Mouse (Mus musculus) liver, embryonic 14.5 days (tissue): ENCODE data around the gene Cenpn. TPM values are rescaled to one million over a fixed set of nuclear protein-coding genes. Genes with fewer than 3 reads are reported as not detected.

Source experiments
- ATAC-seq: fragments of 200-750 bp; cut with Nextera tagmentation; 2 replicates; pipeline ENCODE4 v1.8.0; 2017; ENCODE audit warnings: moderate number of reproducible peaks, mild to moderate bottlenecking, moderate library complexity; ENCODE audit not compliant: insufficient read depth
- DNase-seq, 3 experiments: peaks; one replicate each; pipeline ENCODE4 v3.0.0-alpha.2; 2012 to 2013; ENCODE audit warnings: low read depth in 3 of 3, low spot score in 3 of 3
- H3K27ac ChIP-seq: fragments of 300-500 bp; sonication (generic); 2 replicates; pipeline ENCODE4 v1.5.1; 2014; ENCODE audit warnings: moderate library complexity, mild to moderate bottlenecking, control low read depth, inconsistent platforms
- H3K27me3 ChIP-seq: fragments of 300-500 bp; sonication (generic); 2 replicates; pipeline ENCODE4 v1.6.1; 2014; ENCODE audit warnings: mild to moderate bottlenecking, low read length, moderate library complexity; ENCODE audit not compliant: control insufficient read depth, insufficient read depth
- H3K36me3 ChIP-seq: fragments of 300-500 bp; sonication (generic); replicated peaks from 2 replicates; pipeline ENCODE4 v1.6.1; 2014; ENCODE audit warnings: low read depth; ENCODE audit not compliant: control insufficient read depth, insufficient read depth
- H3K4me1 ChIP-seq, 2 experiments: fragments of 200-500 bp in 1 of 2; fragments of 300-500 bp in 1 of 2; sonication (generic) in 1 of 2; replicated peaks; 2 replicates each; pipeline ENCODE4 v1.6.1; 2012 to 2014; ENCODE audit warnings: antibody characterized with exemption in 1 of 2, inconsistent platforms in 1 of 2, low read length in 1 of 2; ENCODE audit not compliant: control insufficient read depth in 2 of 2, insufficient read depth in 2 of 2
- H3K4me2 ChIP-seq: fragments of 300-500 bp; sonication (generic); 2 replicates; pipeline ENCODE4 v1.6.1; 2014; ENCODE audit warnings: low read depth, mild to moderate bottlenecking, control low read depth, moderate library complexity
- H3K4me3 ChIP-seq, 2 experiments: fragments of 200-500 bp in 1 of 2; fragments of 300-500 bp in 1 of 2; sonication (generic) in 1 of 2; 2 replicates each; pipeline ENCODE4 v1.5.1; 2012 to 2014; ENCODE audit warnings: low read depth in 2 of 2, low read length in 2 of 2, mild to moderate bottlenecking in 2 of 2, control low read depth in 1 of 2, inconsistent platforms in 1 of 2, moderate library complexity in 1 of 2; ENCODE audit not compliant: insufficient read depth in 1 of 2
- H3K9ac ChIP-seq: fragments of 300-500 bp; sonication (generic); replicated peaks from 2 replicates; pipeline ENCODE4 v1.6.1; 2014; ENCODE audit warnings: mild to moderate bottlenecking, control low read depth, moderate library complexity
- H3K9me3 ChIP-seq: fragments of 300-500 bp; sonication (generic); 2 replicates; pipeline ENCODE4 v1.6.1; 2016; ENCODE audit warnings: low read length, mixed read lengths; ENCODE audit not compliant: control insufficient read depth
- CTCF ChIP-seq: IDR thresholded peaks from 2 replicates; pipeline ENCODE4 v1.5.1; 2016; ENCODE audit warnings: antibody characterized with exemption, low read depth, control low read depth
- EP300 ChIP-seq: IDR thresholded peaks from 2 replicates; pipeline ENCODE4 v1.6.1; 2016; ENCODE audit warnings: antibody characterized with exemption, low read depth
- WGBS: fragments of 180-500 bp; shearing (Covaris S2); extraction: QIAGEN DNeasy Blood & Tissue Kit; methylation state at CpG from one replicate; pipeline ENCODE4 v1.1.7; 2014; ENCODE audit not compliant: insufficient replicate concordance; 5-methylcytosine and 5-hydroxymethylcytosine counted together
- polyA plus RNA-seq, 2 experiments: library from polyadenylated mRNA; depleted of rRNA in 1 of 2; stranded (reverse) in 1 of 2; unstranded in 1 of 2; fragments of >200 nt; fragmentation: Nextera tagmentation in 1 of 2; extraction: Ambion mirVana in 1 of 2; gene quantifications; 2 replicates each; pipeline versions ENCODE4 v1.2.1 to v1.2.3; 2012 to 2014

Gene Cenpn
- polyA plus RNA-seq, 2 experiments = 21.3 to 27.4 TPM

GRCm38 (mm10) chr8:116945169-116945910 lies 23.8 kb downstream of the Cenpn start:
- peak overlapping the region in 1 of 2 experiments; percentile 6; a peak in 1 of 4 replicates for H3K4me3 ChIP-seq
- 0 out of 2 replicates have a peak overlapping the region, but pooled peaks have one; percentile 32 for H3K9ac ChIP-seq
- no peaks in the 10 kb centered on the region for H3K36me3 ChIP-seq
- H3K4me1 ChIP-seq = peaks cover 36 to 46% of the 10 kb centered on the region in 2 experiments
- H3K4me2 ChIP-seq = peak overlapping the region; percentile 73
- H3K27ac ChIP-seq = peak overlapping the region; percentile 74
- H3K9me3 ChIP-seq = no peaks in the 10 kb centered on the region
- no peaks in the 10 kb centered on the region for H3K27me3 ChIP-seq
- DNase-seq (peak; percentile 63 to 68 (median 63)), ATAC-seq (peak; percentile 64)
- 33% methylated on average over 9 of the region's 9 CpGs for WGBS
- TF ChIP-seq EP300 = peak; percentile 85
- TF ChIP-seq CTCF = no peak

DNA sequence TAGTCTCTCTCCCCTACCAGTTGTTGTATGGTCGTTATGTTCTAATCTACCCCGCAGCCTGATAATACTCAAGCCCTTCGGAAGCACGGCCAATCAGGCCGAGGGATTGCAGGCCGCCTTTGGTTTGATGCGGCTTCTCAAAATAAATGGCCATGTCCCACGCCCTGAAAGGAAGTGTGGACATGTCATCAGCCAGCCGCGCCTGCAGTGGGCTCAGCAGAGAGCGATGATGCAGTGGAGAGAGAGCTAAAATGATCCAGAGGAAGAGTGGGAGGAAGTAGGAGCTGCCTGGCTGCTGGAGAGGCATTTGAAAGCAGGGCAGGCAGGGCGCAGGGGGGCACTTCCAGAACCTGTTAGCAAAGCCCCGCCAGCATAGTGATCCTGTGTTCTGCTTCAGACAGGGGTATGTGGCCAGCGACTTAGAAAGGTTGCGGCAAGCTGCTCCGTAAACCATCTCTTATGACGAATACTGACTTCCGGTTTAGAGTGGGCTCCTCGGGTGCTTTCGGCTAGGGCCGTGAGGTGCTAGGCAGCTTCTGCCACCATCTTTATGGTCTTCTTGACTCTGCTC lies 24.8 kb downstream of the Cenpn start:
- Histone ChIP-seq H3K36me3 (no peaks in the 10 kb centered on the region), H3K9ac (peak overlapping the region; percentile 43), H3K27ac (peak overlapping the region; percentile 74), H3K4me3 (peak overlapping the region; percentile 42 to 55), H3K4me2 (peak overlapping the region; percentile 73), H3K9me3 (no peaks in the 10 kb centered on the region), H3K4me1 (peaks cover 36 to 46% of the 10 kb centered on the region in 2 experiments), H3K27me3 (no peaks in the 10 kb centered on the region)
- DNase-seq (no peak), ATAC-seq (no peak)
- 24% methylated on average over 21 of the region's 21 CpGs for WGBS
- TF ChIP-seq CTCF (no peak), EP300 (no peak)

- Histone ChIP-seq H3K9me3 (no peaks in the 10 kb centered on the region), H3K4me2 (peak overlapping the region; percentile 73), H3K4me3 (peak overlapping the region; percentile 42 to 55; a peak in 3 of 4 replicates), H3K9ac (peak overlapping the region; percentile 43), H3K27ac (peak overlapping the region; percentile 74), H3K4me1 (peaks cover 36 to 46% of the 10 kb centered on the region in 2 experiments), H3K27me3 (no peaks in the 10 kb centered on the region), H3K36me3 (no peaks in the 10 kb centered on the region)
- 52% methylated on average over 6 of the region's 6 CpGs for WGBS
- no peak for ATAC-seq
- TF ChIP-seq EP300 = no peak
- TF ChIP-seq CTCF = no peak
- DNase-seq = no peak
Observed at GRCm38 (mm10) chr8:116946851-116947250, 25.3 kb downstream of the Cenpn start.

DNA sequence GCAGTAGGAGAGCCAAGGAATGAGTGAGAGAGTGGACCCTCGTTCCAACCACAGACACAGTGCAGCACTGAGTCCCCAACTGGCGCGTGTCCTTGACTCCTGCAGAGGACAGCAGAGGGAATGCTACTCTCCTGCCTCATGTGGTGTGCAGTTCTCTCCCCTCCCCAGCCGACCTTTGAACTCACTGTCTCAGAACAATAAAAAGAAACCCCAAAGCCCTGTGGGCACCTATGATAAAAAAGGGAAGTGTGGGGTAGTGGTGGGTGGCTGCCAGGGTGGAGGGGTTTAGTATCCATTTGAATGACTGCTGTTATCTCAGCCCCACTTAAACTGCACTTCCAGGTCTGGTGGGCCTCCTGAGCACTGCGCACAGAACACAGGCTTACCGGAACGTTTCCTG lies 26.1 kb downstream of the Cenpn start:
- H3K27ac ChIP-seq = no peak overlapping the region
- no peak overlapping the region for H3K4me3 ChIP-seq
- no peaks in the 10 kb centered on the region for H3K9me3 ChIP-seq
- ATAC-seq (no peak), DNase-seq (no peak)
- H3K4me2 ChIP-seq = peak overlapping the region; percentile 11; the same call in 1 of the 2 replicates
- H3K4me1 ChIP-seq = peaks cover 32 to 42% of the 10 kb centered on the region in 2 experiments
- TF ChIP-seq EP300 = no peak
- TF ChIP-seq CTCF = no peak
- WGBS = 23% methylated on average over 7 of the region's 7 CpGs
- H3K27me3 ChIP-seq = no peaks in the 10 kb centered on the region
- H3K9ac ChIP-seq = no peak overlapping the region
- H3K36me3 ChIP-seq = no peaks in the 10 kb centered on the region

DNA sequence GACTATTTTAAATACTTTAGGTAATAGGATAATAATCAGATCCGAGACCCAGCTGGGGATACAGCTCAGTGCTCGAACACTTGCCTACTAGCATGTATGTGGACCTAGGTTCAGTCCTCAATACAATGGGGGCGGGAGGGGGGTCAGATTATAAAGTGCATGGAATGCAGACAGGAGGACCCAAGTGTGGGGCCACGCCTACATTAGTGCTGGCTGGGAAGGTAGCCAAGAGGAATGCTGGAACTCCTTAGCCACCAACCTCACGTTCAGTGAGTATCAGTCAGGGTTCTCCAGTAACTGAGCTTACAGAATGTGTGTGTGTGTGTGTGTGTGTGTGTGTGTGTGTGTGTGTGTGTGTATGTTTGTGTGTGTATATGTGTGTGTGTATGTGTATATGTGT lies 29.8 kb downstream of the Cenpn start:
- H3K9ac ChIP-seq = no peak overlapping the region
- TF ChIP-seq EP300 = no peak
- no peak for TF ChIP-seq CTCF
- ATAC-seq = no peak
- H3K27ac ChIP-seq = no peak overlapping the region
- peaks cover 9 to 14% of the 10 kb centered on the region in 2 experiments for H3K4me1 ChIP-seq
- no peaks in the 10 kb centered on the region for H3K27me3 ChIP-seq
- no peaks in the 10 kb centered on the region for H3K9me3 ChIP-seq
- H3K36me3 ChIP-seq = peaks cover 3% of the 10 kb centered on the region
- H3K4me2 ChIP-seq = no peak overlapping the region
- H3K4me3 ChIP-seq = no peak overlapping the region
- 62% methylated on average over 5 of the region's 5 CpGs for WGBS
- no peak for DNase-seq
